Mouse (Mus musculus) liver, adult 2 months (tissue): ENCODE data around the gene Krt80. TPM values are rescaled to one million over a fixed set of nuclear protein-coding genes. Genes with fewer than 3 reads are reported as not detected.

ENCODE experiments used
- DNase-seq: peaks from one replicate; pipeline ENCODE4 v3.0.0-alpha.2; 2011; ENCODE audit warnings: low read depth, low spot score; ENCODE audit errors: extremely low read depth
- H3K27ac ChIP-seq: fragments of 200-500 bp; replicated peaks from 2 replicates; pipeline ENCODE4 v1.5.1; 2012; ENCODE audit warnings: low read depth, mild to moderate bottlenecking, control low read depth, inconsistent platforms, low read length; ENCODE audit not compliant: insufficient read depth
- H3K27me3 ChIP-seq: fragments of 200-500 bp; 2 replicates; pipeline ENCODE4 v1.6.1; 2012; ENCODE audit warnings: mild to moderate bottlenecking, moderate library complexity, low read length, inconsistent platforms; ENCODE audit not compliant: control insufficient read depth, insufficient read depth
- H3K36me3 ChIP-seq: fragments of 200-500 bp; 2 replicates; pipeline ENCODE4 v1.6.1; 2012; ENCODE audit warnings: low read length, inconsistent platforms; ENCODE audit not compliant: control insufficient read depth, insufficient read depth
- H3K4me1 ChIP-seq: fragments of 200-500 bp; 2 replicates; pipeline ENCODE4 v1.6.1; 2011; ENCODE audit warnings: low read length; ENCODE audit not compliant: control insufficient read depth, insufficient read depth
- H3K4me3 ChIP-seq: fragments of 200-500 bp; 2 replicates; pipeline ENCODE4 v1.5.1; 2011; ENCODE audit warnings: low read depth, mild to moderate bottlenecking, control low read depth, low read length, moderate library complexity; ENCODE audit not compliant: insufficient read depth
- H3K79me2 ChIP-seq: fragments of 200-500 bp; 2 replicates; pipeline ENCODE4 v1.6.1; 2012; ENCODE audit warnings: inconsistent platforms, mild to moderate bottlenecking, low read length, moderate library complexity; ENCODE audit not compliant: control insufficient read depth, insufficient read depth
- H3K9ac ChIP-seq: fragments of 200-500 bp; 2 replicates; pipeline ENCODE4 v1.6.1; 2012; ENCODE audit warnings: low read depth, mild to moderate bottlenecking, control low read depth, inconsistent platforms, low read length
- CTCF ChIP-seq: fragments of 200-500 bp; IDR thresholded peaks from 2 replicates; pipeline ENCODE4 v1.5.1; 2011; ENCODE audit warnings: low read depth, low read length, control low read depth
- POLR2A ChIP-seq: fragments of 200-500 bp; IDR thresholded peaks from 2 replicates; pipeline ENCODE4 v1.6.1; 2011; ENCODE audit warnings: low read length, control low read depth; ENCODE audit not compliant: insufficient read depth; ENCODE audit errors: extremely low read depth
- WGBS: fragments of 180-500 bp; shearing (Covaris S2); methylation state at CpG from one replicate; pipeline ENCODE4 v1.1.7; 2018; 5-methylcytosine and 5-hydroxymethylcytosine counted together
- polyA plus RNA-seq: library from polyadenylated mRNA; depleted of rRNA; stranded (reverse); fragments of >200 nt; gene quantifications from 2 replicates; pipeline ENCODE4 v1.2.3, GENCODE M21; 2012
- total RNA-seq: library from RNA; depleted of rRNA; stranded (reverse); fragments of >200 nt; gene quantifications from 2 replicates; pipeline ENCODE4 v1.2.3, GENCODE M21; 2014

The Krt80 gene
- total and polyA plus RNA-seq, 2 experiments, result 0.09 to 0.46 TPM

- no peak for TF ChIP-seq POLR2A
- no peak for TF ChIP-seq CTCF
- H3K9ac ChIP-seq, result no peak overlapping the region
- no peak for DNase-seq
- H3K27me3 ChIP-seq, result no peaks in the 10 kb centered on the region
- H3K4me3 ChIP-seq, result no peak overlapping the region
- WGBS, result 84% methylated on average over 6 of the region's 6 CpGs
- H3K27ac ChIP-seq, result no peak overlapping the region
- no peaks in the 10 kb centered on the region for H3K79me2 ChIP-seq
- H3K4me1 ChIP-seq, result no peaks in the 10 kb centered on the region
- no peaks in the 10 kb centered on the region for H3K36me3 ChIP-seq
Observed at GRCm38 (mm10) chr15:101368015-101368414, 1.9 kb downstream of the Krt80 start.

GRCm38 (mm10) chr15:101367497-101367896, 2.5 kb downstream of the Krt80 start:
- H3K4me3 ChIP-seq, result no peak overlapping the region
- no peaks in the 10 kb centered on the region for H3K4me1 ChIP-seq
- 65% methylated on average over 8 of the region's 8 CpGs for WGBS
- TF ChIP-seq POLR2A (no peak), CTCF (no peak)
- H3K79me2 ChIP-seq, result no peaks in the 10 kb centered on the region
- H3K27ac ChIP-seq, result no peak overlapping the region
- H3K9ac ChIP-seq, result no peak overlapping the region
- H3K27me3 ChIP-seq, result no peaks in the 10 kb centered on the region
- H3K36me3 ChIP-seq, result no peaks in the 10 kb centered on the region
- DNase-seq, result no peak

- no peaks in the 10 kb centered on the region for H3K79me2 ChIP-seq
- 48% methylated on average over 2 of the region's 2 CpGs for WGBS
- TF ChIP-seq CTCF, result no peak
- TF ChIP-seq POLR2A, result no peak
- no peak for DNase-seq
- H3K9ac ChIP-seq, result no peak overlapping the region
- H3K27me3 ChIP-seq, result no peaks in the 10 kb centered on the region
- H3K27ac ChIP-seq, result no peak overlapping the region
- H3K4me3 ChIP-seq, result no peak overlapping the region
- no peaks in the 10 kb centered on the region for H3K4me1 ChIP-seq
- H3K36me3 ChIP-seq, result no peaks in the 10 kb centered on the region
Observed at GRCm38 (mm10) chr15:101366926-101367325, 3.0 kb downstream of the Krt80 start.

- no peaks in the 10 kb centered on the region for H3K27me3 ChIP-seq
- WGBS, result 39% methylated on average over 3 of the region's 3 CpGs
- no peak overlapping the region for H3K4me3 ChIP-seq
- no peak for DNase-seq
- TF ChIP-seq CTCF (no peak), POLR2A (no peak)
- no peaks in the 10 kb centered on the region for H3K36me3 ChIP-seq
- H3K79me2 ChIP-seq, result no peaks in the 10 kb centered on the region
- H3K9ac ChIP-seq, result no peak overlapping the region
- H3K27ac ChIP-seq, result no peak overlapping the region
- no peaks in the 10 kb centered on the region for H3K4me1 ChIP-seq
Observed at GRCm38 (mm10) chr15:101366482-101366881, 3.5 kb downstream of the Krt80 start.

GRCm38 (mm10) chr15:101365721-101366120, 4.2 kb downstream of the Krt80 start:
- no peaks in the 10 kb centered on the region for H3K4me1 ChIP-seq
- no peak overlapping the region for H3K4me3 ChIP-seq
- H3K79me2 ChIP-seq, result no peaks in the 10 kb centered on the region
- no peak for TF ChIP-seq POLR2A
- TF ChIP-seq CTCF, result no peak
- no peaks in the 10 kb centered on the region for H3K27me3 ChIP-seq
- no peak for DNase-seq
- no peak overlapping the region for H3K27ac ChIP-seq
- no peaks in the 10 kb centered on the region for H3K36me3 ChIP-seq
- H3K9ac ChIP-seq, result no peak overlapping the region
- 64% methylated on average over 4 of the region's 4 CpGs for WGBS

- H3K36me3 ChIP-seq, result no peaks in the 10 kb centered on the region
- no peak overlapping the region for H3K27ac ChIP-seq
- H3K4me3 ChIP-seq, result no peak overlapping the region
- no peaks in the 10 kb centered on the region for H3K79me2 ChIP-seq
- H3K9ac ChIP-seq, result no peak overlapping the region
- WGBS, result 56% methylated on average over 7 of the region's 7 CpGs
- TF ChIP-seq CTCF (no peak), POLR2A (no peak)
- H3K4me1 ChIP-seq, result no peaks in the 10 kb centered on the region
- no peaks in the 10 kb centered on the region for H3K27me3 ChIP-seq
- DNase-seq, result no peak
Observed at GRCm38 (mm10) chr15:101364891-101365671, 4.9 kb downstream of the Krt80 start.
